Mouse (Mus musculus) heart, postnatal 0 days (tissue): ENCODE measurements around the gene Peli2. TPM values are rescaled to one million over a fixed set of nuclear protein-coding genes. Genes with fewer than 3 reads are reported as not detected.

Experiments used
- ATAC-seq: fragments of 200-750 bp; cut with Nextera tagmentation; 2 replicates; pipeline ENCODE4 v1.8.0; 2017; ENCODE audit warnings: low read depth, moderate number of reproducible peaks, moderate library complexity; ENCODE audit not compliant: insufficient read depth
- DNase-seq: peaks from one replicate; pipeline ENCODE4 v3.0.0-alpha.2; 2016; ENCODE audit warnings: low spot score
- H3K27ac ChIP-seq: fragments of 300-500 bp; sonication (generic); 2 replicates; pipeline ENCODE4 v1.5.1; 2014; ENCODE audit warnings: low read depth, mild to moderate bottlenecking
- H3K27me3 ChIP-seq: fragments of 300-500 bp; sonication (generic); 2 replicates; pipeline ENCODE4 v1.6.1; 2014; ENCODE audit warnings: low read length, mixed read lengths; ENCODE audit not compliant: control insufficient read depth, insufficient read depth
- H3K36me3 ChIP-seq: fragments of 300-500 bp; sonication (generic); replicated peaks from 2 replicates; pipeline ENCODE4 v1.6.1; 2014; ENCODE audit warnings: low read length, mixed read lengths; ENCODE audit not compliant: control insufficient read depth, insufficient read depth
- H3K4me1 ChIP-seq: fragments of 300-500 bp; sonication (generic); 2 replicates; pipeline ENCODE4 v1.6.1; 2014; ENCODE audit warnings: antibody characterized with exemption; ENCODE audit not compliant: control insufficient read depth, insufficient read depth
- H3K4me2 ChIP-seq: fragments of 300-500 bp; sonication (generic); 2 replicates; pipeline ENCODE4 v1.6.1; 2014; ENCODE audit warnings: low read depth, mild to moderate bottlenecking, low read length, moderate library complexity
- H3K4me3 ChIP-seq: fragments of 300-500 bp; sonication (generic); 2 replicates; pipeline ENCODE4 v1.5.1; 2014; ENCODE audit warnings: low read depth, low read length
- H3K9ac ChIP-seq: fragments of 300-500 bp; sonication (generic); replicated peaks from 2 replicates; pipeline ENCODE4 v1.6.1; 2014; ENCODE audit warnings: low read depth, low read length, mixed read lengths
- H3K9me3 ChIP-seq: fragments of 300-500 bp; sonication (generic); replicated peaks from 2 replicates; pipeline ENCODE4 v1.6.1; 2016; ENCODE audit warnings: low read length; ENCODE audit not compliant: control insufficient read depth
- CTCF ChIP-seq: IDR thresholded peaks from 2 replicates; pipeline ENCODE4 v1.5.1; 2016; ENCODE audit warnings: antibody characterized with exemption, control low read depth, low read depth
- EP300 ChIP-seq: IDR thresholded peaks from 2 replicates; pipeline ENCODE4 v1.6.1; 2016; ENCODE audit warnings: antibody characterized with exemption, low read depth
- WGBS: fragments of 180-500 bp; shearing (Covaris S2); extraction: QIAGEN DNeasy Blood & Tissue Kit; methylation state at CpG from one replicate; pipeline ENCODE4 v1.1.7; 2014; 5-methylcytosine and 5-hydroxymethylcytosine counted together
- polyA plus RNA-seq: library from polyadenylated mRNA; unstranded; fragments of >200 nt; fragmentation: Nextera tagmentation; extraction: Ambion mirVana; gene quantifications from 2 replicates; pipeline ENCODE4 v1.2.1, GENCODE M21; 2015
- total RNA-seq: library from RNA; depleted of rRNA; stranded (reverse); fragments of >200 nt; gene quantifications from 2 replicates; pipeline ENCODE4 v1.2.3, GENCODE M21; 2014; ENCODE audit warnings: low replicate concordance

Gene Peli2
- total and polyA plus RNA-seq, 2 experiments from 2014 or later, result 2.1 to 18.2 TPM

DNA sequence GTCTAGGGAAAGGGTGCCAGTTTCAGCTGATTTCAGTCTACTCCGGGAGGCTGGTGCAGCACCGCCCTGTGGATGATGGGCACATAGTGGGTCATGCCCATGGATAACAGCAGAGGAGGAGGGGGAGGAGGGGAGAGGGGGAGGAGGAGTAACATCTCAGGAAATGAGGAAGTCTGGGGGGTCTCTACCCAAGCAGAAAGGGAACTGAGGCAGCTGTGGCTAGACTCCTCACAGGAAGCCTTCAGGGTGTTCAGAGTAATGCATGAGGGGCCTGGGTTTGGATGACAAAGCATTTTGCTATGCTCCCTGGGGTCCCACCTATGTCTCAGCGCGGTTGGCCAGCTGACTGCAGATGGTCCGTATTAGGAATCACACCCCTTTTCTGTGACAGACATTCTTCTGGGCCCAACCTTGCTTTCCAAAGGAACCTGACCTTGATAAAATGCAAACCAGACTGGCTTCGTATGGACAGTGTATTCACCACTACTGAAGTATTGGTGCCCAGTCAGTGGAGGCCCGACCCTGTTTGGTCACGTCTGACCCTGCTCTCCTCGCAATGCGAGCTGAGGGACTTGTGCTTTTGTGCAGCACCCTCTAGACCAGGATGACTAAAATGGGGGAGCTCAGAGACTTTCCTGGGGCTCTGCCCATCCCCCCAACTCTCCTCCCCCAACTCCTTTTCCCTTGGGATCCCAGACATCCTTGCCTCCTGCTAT, 182.0 kb downstream of the Peli2 start:
- no peak for DNase-seq
- H3K4me3 ChIP-seq, result no peak overlapping the region
- no peak overlapping the region for H3K9ac ChIP-seq
- H3K27ac ChIP-seq, result peak overlapping the region; percentile 46
- ATAC-seq, result peak; percentile 39; the same call in 1 of the 2 replicates
- no peak for TF ChIP-seq CTCF
- TF ChIP-seq EP300, result no peak
- 47% methylated on average over 10 of the region's 10 CpGs for WGBS
- no peaks in the 10 kb centered on the region for H3K36me3 ChIP-seq
- no peak overlapping the region for H3K4me2 ChIP-seq
- no peaks in the 10 kb centered on the region for H3K27me3 ChIP-seq
- H3K9me3 ChIP-seq, result no peaks in the 10 kb centered on the region
- peaks cover 17% of the 10 kb centered on the region for H3K4me1 ChIP-seq

DNA sequence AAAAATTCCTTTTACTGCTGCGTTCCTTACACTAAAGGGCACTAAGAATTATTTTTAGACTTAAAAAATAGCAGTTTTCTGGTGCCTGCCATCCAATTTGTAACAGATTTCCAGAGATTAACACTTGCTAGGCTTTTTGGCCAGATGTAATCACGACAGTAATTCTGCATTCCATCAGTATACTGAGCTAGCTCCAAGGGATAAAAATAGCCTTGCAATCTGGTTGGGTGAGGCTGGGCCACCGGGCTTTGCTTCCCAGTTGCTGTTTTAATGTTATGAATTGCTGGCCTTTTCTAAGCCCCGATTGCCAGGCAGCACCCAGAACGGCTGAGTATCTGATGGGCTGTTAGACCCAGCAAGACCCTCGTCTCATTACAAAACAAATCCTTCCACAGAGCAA, 182.6 kb downstream of the Peli2 start:
- Histone ChIP-seq H3K4me1 (peaks cover 17% of the 10 kb centered on the region), H3K9ac (no peak overlapping the region), H3K4me2 (peak overlapping the region; percentile 7; the same call in 1 of the 2 replicates), H3K27me3 (0 out of 2 replicates have a peak, but pooled peaks cover 3% of the 10 kb centered on the region), H3K4me3 (no peak overlapping the region), H3K36me3 (no peaks in the 10 kb centered on the region), H3K9me3 (no peaks in the 10 kb centered on the region), H3K27ac (peak overlapping the region; percentile 46)
- 17% methylated on average over 6 of the region's 6 CpGs for WGBS
- TF ChIP-seq EP300 (no peak), CTCF (no peak)
- peak; percentile 41; the same call in 1 of the 2 replicates for ATAC-seq
- DNase-seq, result no peak

DNA sequence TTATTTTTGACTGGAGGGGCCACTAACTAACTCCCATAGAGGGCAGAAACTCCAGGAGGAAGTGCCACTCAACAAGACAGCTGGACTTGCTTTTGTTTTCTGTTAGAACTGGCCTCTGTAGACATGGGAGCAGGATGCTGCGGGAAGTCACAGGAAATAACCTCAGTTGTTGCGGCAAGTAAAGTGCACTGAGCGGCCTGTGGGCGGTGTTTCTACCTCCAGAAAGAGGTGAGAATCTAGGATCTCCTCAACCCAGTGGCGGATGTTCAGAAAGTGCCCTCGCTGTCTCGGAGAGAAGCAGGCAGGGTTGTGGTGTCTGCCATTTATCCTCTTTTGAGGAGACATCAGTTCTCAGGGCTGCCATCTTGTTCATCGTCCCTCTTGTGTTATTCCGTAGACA, 183.2 kb downstream of the Peli2 start:
- DNase-seq (no peak), ATAC-seq (peak; percentile 27; the same call in 1 of the 2 replicates)
- no peak overlapping the region for H3K4me2 ChIP-seq
- H3K9ac ChIP-seq, result no peak overlapping the region
- H3K4me3 ChIP-seq, result no peak overlapping the region
- H3K4me1 ChIP-seq, result peaks cover 17% of the 10 kb centered on the region
- H3K27me3 ChIP-seq, result 0 out of 2 replicates have a peak, but pooled peaks cover 3% of the 10 kb centered on the region
- H3K27ac ChIP-seq, result no peak overlapping the region
- H3K9me3 ChIP-seq, result no peaks in the 10 kb centered on the region
- 79% methylated on average over 9 of the region's 9 CpGs for WGBS
- no peak for TF ChIP-seq CTCF
- no peaks in the 10 kb centered on the region for H3K36me3 ChIP-seq

DNA sequence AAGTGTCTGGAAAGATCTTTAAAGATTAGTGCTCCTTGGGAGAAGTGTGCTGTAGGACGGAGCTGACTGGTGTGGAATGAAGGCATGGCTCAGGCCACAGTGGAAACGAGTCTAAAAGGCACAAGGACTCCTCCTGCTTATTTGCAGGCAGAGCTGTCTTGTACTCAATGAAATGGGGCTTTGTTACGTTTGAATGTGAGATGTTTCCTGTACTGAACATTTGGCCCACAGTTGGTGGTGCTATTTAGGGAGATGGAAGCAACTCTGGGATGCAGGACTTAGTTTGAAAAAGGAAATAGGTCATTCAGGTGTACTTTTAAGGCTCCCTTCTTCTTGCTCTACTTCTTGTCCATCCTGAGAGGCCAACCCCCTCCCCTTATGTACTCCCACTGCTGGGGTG, 192.6 kb downstream of the Peli2 start:
- DNase-seq, result no peak
- Histone ChIP-seq H3K36me3 (no peaks in the 10 kb centered on the region), H3K27me3 (peaks cover 33% of the 10 kb centered on the region), H3K4me1 (peaks cover 6% of the 10 kb centered on the region; the same call in 1 of the 2 replicates), H3K9ac (no peak overlapping the region), H3K4me2 (no peak overlapping the region), H3K27ac (no peak overlapping the region), H3K9me3 (no peaks in the 10 kb centered on the region), H3K4me3 (no peak overlapping the region)
- 52% methylated on average over 3 of the region's 3 CpGs for WGBS
- TF ChIP-seq EP300, result no peak
- TF ChIP-seq CTCF, result no peak
- no peak for ATAC-seq

DNA sequence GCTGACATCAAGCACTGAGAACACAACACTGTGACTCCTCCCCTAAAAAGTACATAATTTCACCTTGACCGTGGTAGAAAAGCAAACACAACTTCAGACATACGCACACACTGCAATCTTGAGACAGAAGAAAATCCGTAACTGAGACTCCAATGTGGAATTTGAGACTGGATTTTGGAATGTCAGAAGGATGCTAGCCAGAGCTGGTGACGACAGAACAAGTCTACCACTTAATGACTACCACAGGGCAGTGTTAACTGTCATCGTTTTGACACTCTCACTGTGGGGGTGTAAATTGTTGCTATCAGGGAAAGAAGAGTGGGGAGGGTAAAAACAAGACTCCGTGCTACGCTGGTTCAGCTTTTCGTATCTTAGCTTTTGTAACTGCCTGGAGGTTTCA, 195.8 kb downstream of the Peli2 start:
- WGBS, result 18% methylated on average over 8 of the region's 8 CpGs
- no peak overlapping the region for H3K9ac ChIP-seq
- H3K36me3 ChIP-seq, result no peaks in the 10 kb centered on the region
- H3K9me3 ChIP-seq, result no peaks in the 10 kb centered on the region
- no peak overlapping the region for H3K27ac ChIP-seq
- H3K27me3 ChIP-seq, result peaks cover 47% of the 10 kb centered on the region
- ATAC-seq (peak; percentile 69), DNase-seq (no peak)
- H3K4me3 ChIP-seq, result no peak overlapping the region
- TF ChIP-seq CTCF (no peak), EP300 (0 out of 2 replicates have a peak, but pooled peaks have one; percentile 42)
- 0 out of 2 replicates have a peak overlapping the region, but pooled peaks have one; percentile 4 for H3K4me2 ChIP-seq
- peaks cover 6% of the 10 kb centered on the region; the same call in 1 of the 2 replicates for H3K4me1 ChIP-seq
